Mouse (Mus musculus): ENCODE results near the gene Slc25a13. TPM values are rescaled to one million over a fixed set of nuclear protein-coding genes. Genes with fewer than 3 reads are reported as not detected.

Slc25a13 gene
- polyA plus RNA-seq, 2 experiments from 2014 or later = 4.5 to 10.8 TPM

GRCm38 (mm10) chr6:6027664-6028063, 189.3 kb downstream of the Slc25a13 start:
- ATAC-seq = no peak

- no peak for ATAC-seq
Observed at GRCm38 (mm10) chr6:6023976-6024375, 193.0 kb downstream of the Slc25a13 start.

GRCm38 (mm10) chr6:6016931-6017330, 200.0 kb downstream of the Slc25a13 start:
- no peak for ATAC-seq

- ATAC-seq = no peak
Observed at GRCm38 (mm10) chr6:6015616-6016015, 201.4 kb downstream of the Slc25a13 start.

GRCm38 (mm10) chr6:6011364-6011763, 205.6 kb downstream of the Slc25a13 start:
- ATAC-seq = no peak

GRCm38 (mm10) chr6:6005762-6006431, 211.1 kb downstream of the Slc25a13 start:
- ATAC-seq = no peak

- ATAC-seq = no peak
Observed at GRCm38 (mm10) chr6:6004756-6005485, 212.1 kb downstream of the Slc25a13 start.

GRCm38 (mm10) chr6:6002061-6002460, 214.9 kb downstream of the Slc25a13 start:
- ATAC-seq = no peak

GRCm38 (mm10) chr6:5997535-5997934, 219.4 kb downstream of the Slc25a13 start:
- ATAC-seq = no peak

GRCm38 (mm10) chr6:5993056-5993455, 223.9 kb downstream of the Slc25a13 start:
- ATAC-seq = no peak

- no peak for ATAC-seq
Observed at GRCm38 (mm10) chr6:5991817-5992755, 224.9 kb downstream of the Slc25a13 start.

- no peak for ATAC-seq
Observed at GRCm38 (mm10) chr6:5991243-5991642, 225.7 kb downstream of the Slc25a13 start.

Data from CD4-positive, CD25-positive, alpha-beta regulatory T cell, adult 4 months (primary cell).